Mouse (Mus musculus): ENCODE results near the gene Pank1. TPM values are rescaled to one million over a fixed set of nuclear protein-coding genes. Genes with fewer than 3 reads are reported as not detected.

Gene Pank1
- total RNA-seq, 2 experiments from 2014 or later, result 21.5 to 22.0 TPM

Small RNA genes within 50 kb of the gene (microRNA-seq; reads per million reads assigned to microRNA genes)
- 1,794 to 2,232 reads per million in 2 experiments for gene Mir107

Other genes with a start within 250 kb of the Pank1 start
- gene Ifit1bl2, start 238.7 kb downstream of the Pank1 start, total RNA-seq (2021), result under 1 TPM; 0.35 to 0.65 TPM
- 1 to 10 TPM in 1 of 2 experiments, under 1 TPM in 1; 0.79 to 1.3 TPM for gene Ifit1, start 238.6 kb downstream of the Pank1 start, total RNA-seq (2021)
- gene Slc16a12, start 132.2 kb downstream of the Pank1 start, total RNA-seq (2021), result 1 to 10 TPM; 2.3 to 4.0 TPM
- gene Kif20b, start 42.9 kb upstream of the Pank1 start, total RNA-seq (2021), result 1 to 10 TPM in 1 of 2 experiments, under 1 TPM in 1; 0.63 to 1.1 TPM

Data from left cerebral cortex, adult 18-20 months (tissue).